Mouse (Mus musculus): ENCODE measurements around the gene Tmem38b.

- TF ChIP-seq CTCF (IDR thresholded peaks at IDR 0.05; ENCODE audit: borderline replicate concordance, insufficient read depth, low read depth, low read length) (no peak), POLR2A (IDR thresholded peaks at IDR 0.05; ENCODE audit: borderline replicate concordance, insufficient read depth, low read length) (no peak)
Observed at GRCm38 (mm10) chr4:53907071-53907470, 81.2 kb downstream of the Tmem38b start.
